Mouse (Mus musculus) megakaryocyte progenitor cell, adult 5-6 weeks (primary cell): ENCODE measurements around the gene Neurl1b. TPM values are rescaled to one million over a fixed set of nuclear protein-coding genes. Genes with fewer than 3 reads are reported as not detected.

Experiments
- ATAC-seq: replicated peaks from 2 replicates; pipeline ENCODE4 v1.8.0; 2016; ENCODE audit warnings: mild to moderate bottlenecking, moderate TSS enrichment, inconsistent platforms; ENCODE audit not compliant: poor library complexity
- total RNA-seq, 2 experiments: library from RNA; stranded (forward) in 1 of 2; stranded (reverse) in 1 of 2; fragments of 157-497, 149-512 nt in 1 of 2; fragments of 200-1000 nt in 1 of 2; gene quantifications; 2 replicates each; pipeline versions ENCODE4 v1.2.3 to v1.2.4; 2015 to 2017

The Neurl1b gene
- total RNA-seq, 2 experiments from 2014 or later = 1.6 to 2.2 TPM

DNA sequence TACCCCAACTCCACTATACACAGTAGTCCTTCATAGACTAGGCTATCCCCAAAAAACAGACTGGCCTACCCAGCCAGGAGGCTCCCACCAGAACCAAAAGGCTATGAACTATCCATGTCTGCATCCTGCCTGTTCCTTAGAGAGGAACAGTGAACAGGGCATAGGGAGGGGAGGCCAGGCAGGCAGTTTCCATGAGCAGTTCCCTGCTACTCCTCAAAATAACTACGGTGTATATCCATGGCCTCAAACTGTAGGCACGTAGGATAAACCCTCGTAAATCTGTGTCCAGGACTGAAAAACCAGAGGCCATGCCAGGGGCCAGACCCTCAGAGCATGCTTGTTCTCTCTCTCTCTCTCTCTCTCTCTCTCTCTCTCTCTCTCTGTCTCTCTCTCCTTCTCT, 17.9 kb upstream of the Neurl1b start:
- no peak for ATAC-seq

DNA sequence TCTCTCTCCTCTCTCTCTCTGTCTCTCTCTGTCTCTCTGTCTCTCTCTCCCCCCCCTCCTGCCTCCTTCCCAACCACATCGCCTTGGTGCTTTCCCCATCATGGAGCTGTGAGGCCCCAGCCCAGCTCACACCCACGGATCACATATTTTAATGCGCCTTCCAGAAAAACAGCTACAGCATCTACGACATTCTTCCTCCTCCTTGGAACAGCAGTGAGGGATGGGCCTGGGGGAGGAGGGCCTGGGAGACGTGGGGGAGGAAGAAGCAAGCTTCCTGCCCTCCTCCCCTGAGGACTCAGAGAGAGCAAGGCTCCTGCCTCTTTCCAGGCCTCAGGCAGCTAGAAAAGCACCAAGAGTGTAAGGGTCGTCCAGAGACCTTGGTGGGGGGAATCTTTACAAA, 17.3 kb upstream of the Neurl1b start:
- ATAC-seq = no peak

DNA sequence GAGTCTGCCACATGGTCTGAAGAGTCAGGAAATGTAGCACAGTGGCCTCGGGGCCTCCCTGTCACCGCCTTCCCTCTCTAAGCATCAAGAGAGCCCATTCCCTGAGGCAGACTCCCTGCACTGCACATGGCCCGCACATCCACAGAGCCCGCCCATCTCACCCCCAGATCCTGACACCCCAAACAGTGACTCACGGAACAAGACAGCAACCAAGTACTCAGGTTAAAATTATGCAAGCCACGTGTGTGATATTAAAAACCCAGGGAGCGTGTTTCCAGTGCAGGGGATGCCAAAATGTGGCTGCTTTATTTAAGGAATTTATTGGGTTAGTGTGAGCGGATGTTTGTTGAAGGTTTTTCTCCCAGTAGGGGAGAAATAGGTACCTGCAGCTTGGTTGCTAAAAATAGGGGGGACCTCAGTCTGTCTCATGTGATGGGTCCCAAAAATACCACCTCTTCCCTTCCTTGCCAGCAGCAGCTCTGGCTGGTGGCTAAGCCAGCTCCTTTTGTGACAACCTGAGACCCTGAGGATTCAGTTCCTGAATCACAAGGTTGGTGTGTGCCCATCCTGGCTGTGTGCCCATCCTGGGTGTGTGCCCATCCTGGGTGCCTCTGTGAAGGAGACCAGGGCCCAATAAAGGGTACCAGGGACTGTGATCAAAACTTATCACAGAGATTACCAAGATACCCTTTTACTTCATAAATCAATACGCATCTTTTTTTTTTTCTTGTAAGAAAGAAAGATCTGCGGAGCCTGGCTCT, 9.1 kb upstream of the Neurl1b start:
- no peak for ATAC-seq

DNA sequence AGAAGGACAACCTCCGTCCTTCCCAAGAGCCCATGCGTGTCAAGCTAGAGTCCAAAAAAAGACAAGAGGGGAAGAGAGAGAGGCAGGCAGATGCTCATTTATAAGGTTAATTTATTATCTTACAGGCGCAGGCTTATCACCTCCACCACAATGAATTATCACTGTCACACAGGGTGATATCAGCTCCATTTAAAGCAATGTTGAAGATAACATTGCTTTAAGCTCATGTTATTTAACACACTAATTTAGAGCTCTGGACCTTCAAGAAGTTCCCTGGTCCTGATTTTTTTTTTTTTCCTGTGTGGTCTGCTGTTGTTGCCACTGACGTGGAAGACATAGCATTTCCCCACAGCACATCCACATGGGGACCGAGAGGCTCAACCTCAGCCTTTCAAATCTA, 1.7 kb upstream of the Neurl1b start:
- ATAC-seq = peak; percentile 38

DNA sequence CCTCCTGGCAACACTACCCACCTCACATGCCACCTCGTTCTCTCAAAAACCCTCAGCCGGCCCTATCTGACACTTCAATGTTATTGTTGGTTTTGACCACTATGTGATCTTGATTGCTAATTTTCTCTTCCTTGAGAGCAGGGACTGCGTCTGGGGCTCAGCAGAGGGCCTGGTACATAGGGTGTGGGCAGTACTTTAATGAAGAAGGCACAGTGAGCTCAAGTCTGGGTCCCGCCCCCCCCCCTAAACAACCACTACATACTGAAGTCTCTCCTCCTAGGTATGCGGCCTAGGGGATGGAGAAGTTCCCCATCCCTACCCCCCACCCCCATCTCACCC, 476 bp upstream of the Neurl1b start:
- no peak for ATAC-seq

DNA sequence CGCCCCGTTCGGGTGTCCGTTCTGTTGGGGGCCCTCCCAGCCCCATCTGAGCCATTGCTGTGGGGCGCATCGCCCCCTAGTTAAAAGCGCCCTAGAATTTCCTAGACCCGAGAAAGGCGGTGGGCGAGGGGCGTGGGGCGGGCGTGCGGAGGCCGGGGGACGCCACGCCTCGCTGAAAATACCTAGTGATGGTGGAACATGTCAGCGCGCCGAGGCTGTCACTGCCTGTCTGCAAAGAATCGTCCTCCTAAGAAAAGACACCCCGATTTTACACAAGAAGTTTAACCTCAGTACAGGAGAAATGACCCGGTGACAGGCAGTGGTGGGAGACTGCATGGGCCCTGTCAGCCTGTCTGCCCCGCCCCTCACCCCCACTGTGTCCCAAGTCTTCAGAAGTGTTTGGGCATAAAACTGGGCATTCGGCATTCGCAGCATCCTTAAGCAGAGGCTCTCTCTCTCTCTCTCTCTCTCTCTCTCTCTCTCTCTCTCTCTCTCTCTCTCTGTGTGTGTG, 781 bp downstream of the Neurl1b start:
- ATAC-seq = no peak

DNA sequence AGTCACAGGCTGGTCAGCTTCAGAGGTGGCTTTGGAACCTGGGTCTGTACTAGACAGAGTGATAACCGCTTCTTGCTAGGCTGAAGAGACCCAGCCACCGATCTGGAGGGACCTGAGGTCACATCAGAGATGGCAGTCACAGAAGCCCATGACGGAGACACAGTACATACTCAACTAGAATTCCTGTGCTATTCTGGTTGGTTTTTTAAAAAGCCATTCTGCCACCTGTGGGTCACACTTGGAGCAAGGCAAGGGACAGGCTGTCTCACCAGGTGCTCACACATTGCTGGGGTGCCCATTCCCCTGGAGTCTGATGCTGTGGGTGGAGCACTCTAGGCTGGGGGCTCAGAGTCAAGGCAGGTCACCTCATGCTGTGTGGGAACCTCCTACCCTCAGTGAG, 1.5 kb downstream of the Neurl1b start:
- ATAC-seq = no peak

DNA sequence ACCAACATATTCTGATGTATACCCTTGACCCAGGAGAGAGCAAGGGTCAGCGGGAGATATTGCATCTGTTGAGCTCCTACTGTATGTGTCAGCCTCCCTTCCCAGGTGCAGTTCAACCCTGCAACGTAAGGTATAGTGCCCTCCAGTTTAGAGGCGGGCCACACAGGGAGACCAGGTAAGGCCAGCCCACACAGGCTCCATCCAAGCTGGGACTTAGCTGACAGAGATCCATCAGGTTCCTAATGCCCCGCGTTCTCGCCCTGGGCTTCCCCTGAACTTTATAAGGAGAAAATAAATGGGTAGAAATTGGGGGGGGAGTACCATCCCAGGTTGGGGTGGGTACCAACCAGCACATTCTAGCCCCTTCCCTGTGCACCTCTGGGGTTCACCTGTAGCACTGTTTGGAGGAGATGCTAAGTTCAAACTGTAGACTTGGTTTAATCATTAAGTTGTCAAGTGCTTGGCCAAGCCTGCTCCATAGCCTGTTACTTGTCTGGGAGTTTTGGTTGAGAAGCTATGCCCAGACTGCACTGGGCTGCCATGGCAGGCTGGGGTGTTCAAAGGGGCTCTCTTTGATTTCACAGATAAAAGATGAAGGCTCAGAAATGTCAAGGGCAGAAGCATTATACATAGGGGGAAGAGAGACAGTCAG, 3.3 kb downstream of the Neurl1b start:
- ATAC-seq = no peak

DNA sequence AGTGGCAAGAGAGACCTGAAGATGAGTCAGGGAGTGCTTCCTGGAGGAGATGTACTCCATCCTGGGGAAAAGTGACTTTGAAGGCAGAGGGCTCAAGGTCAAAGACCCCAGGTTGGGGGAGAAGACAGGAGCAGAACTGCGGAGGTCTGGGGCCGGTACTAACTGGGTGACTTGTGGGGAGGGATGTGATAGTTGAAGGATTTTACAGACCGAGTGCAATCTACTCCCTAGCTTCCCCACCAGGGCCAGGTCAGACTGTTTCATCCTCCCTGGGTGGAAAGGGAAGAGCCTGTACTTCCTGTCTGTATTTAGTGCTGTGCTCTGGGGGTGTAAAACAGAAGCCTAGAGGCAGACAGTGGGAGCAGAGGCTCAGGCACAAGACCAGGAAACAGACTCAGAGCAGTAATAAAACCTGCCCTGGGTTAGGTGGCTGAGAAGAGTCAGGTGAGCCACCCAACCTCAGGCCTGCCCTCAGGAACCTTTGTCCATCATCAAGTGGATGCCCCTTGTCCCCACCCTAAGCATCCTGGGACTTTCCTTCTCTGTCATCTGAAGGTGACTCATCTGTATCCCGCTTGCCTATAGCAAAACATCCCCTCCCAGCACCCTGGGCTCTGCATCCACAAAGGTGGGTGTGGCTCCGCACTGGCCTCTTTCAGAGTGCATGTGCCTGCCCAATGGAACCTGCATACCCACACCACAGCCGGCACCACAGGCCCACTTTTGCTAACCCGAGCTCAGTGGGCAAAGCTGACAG, 6.0 kb downstream of the Neurl1b start:
- ATAC-seq = no peak

DNA sequence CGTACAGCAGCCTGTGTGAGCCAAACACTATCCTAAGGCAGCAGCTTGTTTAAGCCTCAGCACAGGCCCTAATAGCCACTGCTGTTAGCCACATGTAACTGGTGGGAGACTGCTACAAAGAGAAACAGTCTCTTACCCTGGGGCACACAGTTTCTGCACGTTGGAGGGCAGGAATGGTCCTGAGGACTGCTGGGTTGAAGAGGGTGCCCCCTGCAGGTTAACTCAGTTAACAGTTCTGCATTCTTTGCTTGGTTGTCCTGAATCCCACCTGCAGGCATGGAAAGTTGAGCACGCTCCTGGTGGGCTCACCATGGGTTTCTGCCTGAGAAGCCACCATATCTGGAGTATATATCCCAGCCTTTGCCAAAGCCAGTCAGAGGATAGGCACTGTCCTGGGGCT, 6.9 kb downstream of the Neurl1b start:
- 0 out of 2 replicates have a peak, but pooled peaks have one; percentile 29 for ATAC-seq

DNA sequence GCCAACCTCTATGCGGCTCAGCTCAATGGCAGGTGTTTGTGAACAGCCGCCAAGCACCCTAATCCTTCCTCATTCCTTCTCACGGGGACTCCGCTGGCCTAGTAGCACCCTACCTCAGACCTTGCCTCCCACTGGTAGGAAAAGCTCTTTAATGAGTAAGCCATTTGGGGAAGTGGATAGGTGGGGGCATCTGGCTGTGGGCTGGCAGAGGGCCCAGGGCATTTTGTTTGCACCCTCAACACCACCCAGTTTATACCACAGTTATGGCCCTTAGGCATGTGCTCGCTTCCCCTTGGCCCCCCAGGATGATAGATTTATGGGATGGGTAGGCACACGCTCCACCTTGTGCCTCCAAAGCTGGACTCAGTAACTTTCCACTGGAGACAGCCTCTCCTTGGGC, 7.8 kb downstream of the Neurl1b start:
- ATAC-seq = peak; percentile 44

DNA sequence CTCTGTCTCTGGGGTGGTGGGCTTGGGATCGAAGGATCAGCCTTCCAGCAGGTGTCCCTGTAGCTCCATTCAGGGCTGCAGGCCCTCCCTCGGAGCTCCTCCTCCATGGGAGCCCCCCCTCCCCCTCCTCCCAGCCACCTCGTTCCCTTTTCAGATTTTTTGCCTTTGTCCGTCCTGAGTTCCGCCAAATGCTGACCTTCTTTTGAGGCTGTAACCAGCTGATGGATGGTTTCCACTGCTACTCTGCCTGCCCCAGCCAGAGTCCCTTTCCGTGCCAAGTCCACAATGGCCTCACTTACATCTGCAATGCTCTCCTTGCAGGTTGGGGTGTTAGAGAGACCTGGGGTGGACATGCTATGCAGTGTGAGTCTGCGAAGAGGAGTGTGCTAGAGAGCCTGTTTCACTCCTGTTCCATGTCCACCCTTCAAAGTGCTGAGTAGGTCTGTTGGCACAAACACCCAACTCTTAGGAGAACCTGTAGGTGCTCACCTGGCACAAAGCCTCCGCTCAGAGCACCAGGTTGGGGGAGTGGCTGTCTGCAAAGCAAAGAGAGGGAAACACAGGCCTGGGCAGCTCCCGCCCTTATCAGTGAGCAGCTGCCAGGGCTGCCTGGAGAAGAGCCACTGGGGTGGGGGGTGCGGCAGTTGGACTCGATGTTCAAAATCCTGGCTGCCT, 9.5 kb downstream of the Neurl1b start:
- ATAC-seq = peak; percentile 80

DNA sequence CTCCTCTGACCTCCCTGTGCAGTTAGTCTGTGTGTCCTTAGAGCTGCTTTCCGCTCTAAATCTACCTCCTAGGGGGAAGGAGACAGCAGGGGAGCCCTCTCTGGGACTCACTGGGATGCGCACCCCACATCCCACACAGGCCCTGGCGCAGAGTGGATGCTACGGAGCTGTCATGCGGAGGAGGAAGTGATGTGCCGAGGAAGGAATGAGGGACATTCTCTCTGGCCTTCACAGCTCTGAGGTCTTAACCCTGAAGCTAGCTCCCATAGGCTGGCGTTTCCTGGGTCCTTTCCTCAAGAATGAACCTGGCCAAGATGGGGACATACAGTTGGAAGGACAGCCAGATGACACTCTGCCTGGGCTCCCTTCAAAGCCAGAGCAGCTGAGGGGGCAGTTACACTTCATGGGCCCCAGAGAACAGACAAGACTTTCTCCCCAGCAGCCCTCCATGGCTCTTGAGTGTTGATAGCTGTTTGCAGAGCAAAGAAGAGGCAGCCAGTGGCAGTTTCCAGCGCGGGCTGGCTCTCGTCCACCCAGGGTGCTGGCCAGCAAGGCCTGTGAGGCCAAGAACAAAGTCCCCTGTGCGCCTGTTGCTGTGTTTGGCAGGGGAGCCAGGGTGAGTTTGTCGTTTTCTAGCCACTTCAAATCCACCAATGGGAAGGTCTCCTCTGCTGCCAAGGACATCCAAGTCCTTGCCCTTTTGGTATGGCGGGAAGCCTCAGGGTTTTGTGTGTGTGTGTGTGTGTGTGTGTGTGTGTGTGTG, 10.5 kb downstream of the Neurl1b start:
- ATAC-seq = no peak

DNA sequence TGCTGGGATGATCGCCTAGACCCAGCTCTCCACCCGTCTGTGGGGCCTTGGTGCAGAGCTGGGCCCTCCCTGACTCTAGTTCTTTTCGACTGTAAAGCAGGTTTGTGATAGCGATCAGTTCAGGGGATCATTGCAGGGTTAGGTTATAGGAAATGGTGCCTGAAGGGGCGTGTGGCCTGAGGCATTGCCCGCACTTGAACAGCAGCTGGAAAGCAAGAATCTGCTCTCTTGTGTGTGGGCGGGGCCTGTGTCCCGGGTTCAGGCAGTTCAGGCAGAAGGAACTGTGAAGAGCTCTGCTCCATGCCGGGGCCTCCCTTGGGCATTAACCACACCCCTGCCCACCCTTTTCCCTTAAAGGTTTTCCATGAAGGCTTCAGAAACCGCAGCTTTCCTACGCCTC, 18.7 kb downstream of the Neurl1b start:
- ATAC-seq = no peak

DNA sequence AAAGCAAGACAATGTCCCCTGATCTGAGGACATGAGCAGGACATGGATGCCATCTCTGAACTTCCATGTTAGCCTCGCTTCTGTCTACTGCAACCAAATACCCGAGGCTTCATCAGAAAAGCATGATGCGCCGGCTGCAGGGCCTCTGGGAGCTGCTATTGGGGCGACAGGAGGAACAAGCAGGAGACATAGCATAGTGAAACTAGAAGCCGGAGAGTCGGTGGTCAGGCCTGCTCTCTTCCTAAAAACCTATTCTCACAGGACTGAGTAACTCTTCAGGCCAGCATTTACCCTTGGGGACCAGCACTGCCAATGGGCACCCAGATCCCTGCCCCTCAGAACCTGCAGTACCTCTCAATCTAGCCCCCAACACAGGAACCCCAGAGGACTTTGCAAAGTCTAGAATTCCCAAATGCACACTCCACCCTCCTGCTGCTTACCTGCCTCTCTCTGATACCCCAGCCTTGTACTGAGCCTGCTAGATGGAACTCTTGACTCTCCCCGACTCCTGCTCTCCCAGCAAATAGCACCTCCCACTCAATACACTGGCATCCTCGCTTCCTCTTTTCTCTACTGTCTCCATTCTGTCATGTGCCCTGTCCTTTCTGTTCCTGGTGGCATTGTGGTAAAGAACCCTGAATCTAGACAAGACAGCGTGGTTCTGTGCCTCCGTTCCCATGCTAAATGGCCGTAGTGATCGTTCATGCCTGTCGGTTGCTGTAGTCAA, 22.6 kb downstream of the Neurl1b start:
- ATAC-seq = peak; percentile 72

DNA sequence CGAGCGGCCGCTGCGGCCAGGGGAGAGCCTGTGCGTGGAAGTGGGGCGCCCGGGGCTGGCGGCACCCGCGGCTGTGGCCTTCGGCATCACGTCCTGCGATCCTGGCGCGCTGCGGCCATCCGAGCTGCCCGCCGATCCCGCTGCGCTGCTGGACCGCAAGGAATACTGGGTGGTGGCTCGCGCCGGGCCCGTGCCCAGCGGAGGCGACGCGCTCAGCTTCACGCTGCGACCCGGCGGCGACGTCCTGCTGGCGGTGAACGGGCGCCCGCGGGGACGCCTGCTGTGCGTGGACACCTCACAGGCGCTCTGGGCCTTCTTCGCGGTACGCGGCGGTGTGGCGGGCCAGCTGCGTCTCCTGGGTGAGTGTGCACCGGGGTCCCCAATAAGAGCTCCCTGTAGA, 24.4 kb downstream of the Neurl1b start:
- ATAC-seq = no peak

DNA sequence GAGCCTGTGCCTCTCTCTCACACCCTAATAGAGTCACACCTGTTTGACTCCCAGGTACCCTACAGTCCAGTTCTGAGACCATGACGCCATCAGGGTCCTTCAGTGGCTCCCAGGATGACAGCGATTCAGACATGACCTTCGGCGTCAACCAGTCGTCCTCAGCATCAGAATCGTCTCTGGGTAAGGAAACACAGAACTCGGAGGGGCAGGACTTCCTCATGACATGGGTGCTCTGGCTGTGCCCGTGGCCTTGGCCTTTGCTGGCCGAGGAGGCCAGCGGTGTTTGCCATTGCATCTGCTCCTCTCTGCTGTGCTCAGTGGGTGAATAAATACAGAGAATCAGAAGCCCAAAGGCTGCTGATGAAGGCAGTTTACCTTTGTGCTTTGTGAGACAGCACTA, 26.4 kb downstream of the Neurl1b start:
- no peak for ATAC-seq

DNA sequence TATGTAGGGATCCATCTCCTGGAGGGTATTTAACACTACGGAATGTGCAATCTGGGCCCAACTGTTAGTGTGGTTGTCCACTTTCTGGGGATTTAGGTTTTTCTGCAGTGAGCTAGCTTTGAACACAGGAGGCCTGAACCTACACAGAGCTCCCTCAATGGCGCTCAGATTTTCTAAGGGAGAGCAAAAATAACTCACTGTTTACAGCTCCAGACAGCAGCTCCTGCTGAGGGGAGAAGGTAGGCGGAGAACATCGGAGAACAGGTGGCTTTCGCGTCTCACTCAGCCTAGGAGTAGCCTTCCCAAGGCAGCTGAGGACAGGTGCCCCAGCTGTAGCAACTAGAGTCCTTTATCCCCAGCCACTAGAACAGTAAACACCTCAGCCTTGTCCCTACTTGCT, 27.6 kb downstream of the Neurl1b start:
- ATAC-seq = no peak

DNA sequence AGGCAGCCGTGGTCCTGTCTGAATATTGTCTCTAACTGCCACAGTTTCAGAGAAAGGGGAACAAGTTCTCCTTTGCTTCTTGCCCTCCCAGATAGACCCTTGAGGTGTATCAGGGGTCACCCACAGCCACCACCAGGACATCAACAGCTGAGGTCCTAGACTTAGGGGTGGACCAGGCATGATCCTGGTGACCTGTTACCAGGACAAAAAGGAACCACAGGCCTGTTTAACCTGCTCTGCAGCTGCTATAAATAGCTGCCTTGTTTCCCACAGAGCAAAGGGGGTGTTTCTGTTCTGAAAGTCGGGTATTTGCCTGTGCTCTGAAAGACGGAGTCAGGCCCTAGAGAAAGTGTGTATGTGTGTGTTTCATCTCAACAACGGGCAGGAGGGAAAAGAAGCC, 29.2 kb downstream of the Neurl1b start:
- ATAC-seq = no peak

DNA sequence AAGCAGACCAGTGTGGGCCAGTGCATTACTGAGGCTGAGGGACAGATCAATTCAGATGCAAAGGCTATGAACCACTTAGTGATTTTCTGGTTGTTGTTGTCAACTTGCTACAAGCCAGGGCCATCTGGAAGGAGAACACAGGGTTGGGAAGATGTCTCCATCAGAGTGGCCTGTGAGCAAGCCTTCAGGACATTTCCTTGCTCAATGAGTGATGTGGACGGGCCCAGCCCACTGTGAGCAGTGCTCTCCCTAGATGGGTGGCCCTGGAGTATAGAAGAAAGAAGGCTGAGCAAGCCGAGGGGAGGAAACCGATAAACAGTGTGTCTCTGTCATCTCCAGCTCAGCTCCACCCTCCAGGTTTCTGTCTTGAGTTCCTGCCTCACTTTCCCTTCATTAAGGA, 34.8 kb downstream of the Neurl1b start:
- ATAC-seq = no peak
